ENCODE assay signal across 30 mouse cellular contexts in genomic region chr12:105282091-105282490, GRCm38 (mm10). TPM values are rescaled to one million over a fixed set of nuclear protein-coding genes. Genes with fewer than 3 reads are reported as not detected.
A peak's percentile ranks its signal among the peaks of the same experiment; 100 is the strongest.
DNase-seq lines count a peak whose midpoint lies in the region; ATAC-seq and TF ChIP-seq lines count a peak whose summit lies in the region.
"Had no signal": no experiment of that assay in that cellular context is flagged by ENCODE, and none has a peak within 500 bp of the region (broad histone marks: within the 10 kb centered on the region; RNA-seq: fewer than 3 reads in every experiment).

No protein-coding gene starts in this region.

- ATAC-seq in hindbrain, embryonic 14.5 days (ENCODE audit: low FRiP score): no peak
- no peak for ATAC-seq in midbrain, postnatal 0 days (ENCODE audit: low FRiP score)
- no peak for ATAC-seq in intestine, embryonic 15.5 days
- ATAC-seq: forebrain, embryonic 15.5 days; inflammation-experienced regulatory T-cells, adult 6 months; intestine, postnatal 0 days; Patski had no signal

- H3K4me3 ChIP-seq in hindbrain, embryonic 14.5 days (replicated peaks; ENCODE audit: low read length): no peak overlapping the region
- no peak overlapping the region for H3K4me3 ChIP-seq in hindbrain, embryonic 10.5 days
- H3K4me3 ChIP-seq in midbrain, postnatal 0 days (ENCODE audit: low read depth, low read length): no peak overlapping the region
- H3K4me3 ChIP-seq in midbrain, embryonic 10.5 days: no peak overlapping the region
- no peak overlapping the region for H3K4me3 ChIP-seq in intestine, embryonic 15.5 days (replicated peaks)
- H3K4me3 ChIP-seq: forebrain, embryonic 10.5 days; forebrain, embryonic 15.5 days; heart, embryonic 12.5 days; heart, embryonic 15.5 days; hindbrain, embryonic 15.5 days had no signal

- H3K4me1 ChIP-seq in hindbrain, embryonic 14.5 days (replicated peaks; ENCODE audit: control insufficient read depth, insufficient read depth, low read length): no peaks in the 10 kb centered on the region; the same call in 1 of the 2 replicates
- H3K4me1 ChIP-seq in hindbrain, embryonic 10.5 days (replicated peaks): peaks cover 31% of the 10 kb centered on the region
- no peaks in the 10 kb centered on the region for H3K4me1 ChIP-seq in midbrain, postnatal 0 days (ENCODE audit: insufficient read depth, low read length)
- H3K4me1 ChIP-seq in midbrain, embryonic 10.5 days: peaks cover 23% of the 10 kb centered on the region
- no peaks in the 10 kb centered on the region for H3K4me1 ChIP-seq in intestine, embryonic 15.5 days (replicated peaks)
- H3K4me1 ChIP-seq: forebrain, embryonic 15.5 days; heart, embryonic 12.5 days; heart, embryonic 15.5 days had no signal

- no peak for TF ChIP-seq CTCF in midbrain, postnatal 0 days (IDR thresholded peaks at IDR 0.05)

- H3K36me3 ChIP-seq in hindbrain, embryonic 14.5 days (replicated peaks; ENCODE audit: control insufficient read depth, insufficient read depth): no peaks in the 10 kb centered on the region
- no peaks in the 10 kb centered on the region for H3K36me3 ChIP-seq in hindbrain, embryonic 10.5 days
- H3K36me3 ChIP-seq in midbrain, postnatal 0 days (ENCODE audit: insufficient read depth, low read length): no peaks in the 10 kb centered on the region
- no peaks in the 10 kb centered on the region for H3K36me3 ChIP-seq in midbrain, embryonic 10.5 days
- no peaks in the 10 kb centered on the region for H3K36me3 ChIP-seq in intestine, embryonic 15.5 days
- H3K36me3 ChIP-seq: forebrain, embryonic 10.5 days; forebrain, embryonic 15.5 days; heart, embryonic 12.5 days; heart, embryonic 15.5 days; hindbrain, embryonic 15.5 days had no signal

- H3K27ac ChIP-seq in hindbrain, embryonic 14.5 days: no peak overlapping the region
- no peak overlapping the region for H3K27ac ChIP-seq in hindbrain, embryonic 10.5 days
- H3K27ac ChIP-seq in midbrain, postnatal 0 days (ENCODE audit: low read depth, low read length): no peak overlapping the region
- no peak overlapping the region for H3K27ac ChIP-seq in midbrain, embryonic 10.5 days (replicated peaks)
- no peak overlapping the region for H3K27ac ChIP-seq in intestine, embryonic 15.5 days
- H3K27ac ChIP-seq: forebrain, embryonic 10.5 days; forebrain, embryonic 15.5 days; heart, embryonic 15.5 days; hindbrain, embryonic 15.5 days had no signal

- no peak overlapping the region for H3K9ac ChIP-seq in hindbrain, embryonic 14.5 days
- H3K9ac ChIP-seq in midbrain, postnatal 0 days (replicated peaks; ENCODE audit: low read length, poor library complexity, severe bottlenecking): no peak overlapping the region
- H3K9ac ChIP-seq in intestine, embryonic 15.5 days: no peak overlapping the region
- H3K9ac ChIP-seq: forebrain, embryonic 15.5 days; heart, embryonic 12.5 days; heart, embryonic 15.5 days; hindbrain, embryonic 15.5 days had no signal

- WGBS in hindbrain, embryonic 14.5 days: 32% methylated on average over 7 of the region's 7 CpGs
- WGBS in hindbrain, embryonic 10.5 days: 63% methylated on average over 7 of the region's 7 CpGs
- WGBS in midbrain, postnatal 0 days: 27% methylated on average over 7 of the region's 7 CpGs
- WGBS in midbrain, embryonic 10.5 days: 70% methylated on average over 7 of the region's 7 CpGs
- 46% methylated on average over 7 of the region's 7 CpGs for WGBS in intestine, embryonic 15.5 days

- peak; percentile 43 for DNase-seq in cerebellum, postnatal 10 days
- DNase-seq in cerebellum, postnatal 25 days: no peak
- peak; percentile 36 for DNase-seq in hindbrain, embryonic 14.5 days (ENCODE audit: low spot score)
- no peak for DNase-seq in hindbrain, embryonic 10.5 days (ENCODE audit: low spot score)
- DNase-seq in midbrain, postnatal 0 days (ENCODE audit: low spot score): peak; percentile 56
- no peak for DNase-seq in midbrain, embryonic 10.5 days (ENCODE audit: low spot score)
- peak; percentile 35 for DNase-seq in retina, postnatal 1 day
- DNase-seq: adrenal gland, postnatal 10 days; adrenal gland, postnatal 36 days; cerebellum, adult 11 months; cerebellum, adult 2 months; cerebellum, adult 9-11 months; gastrocnemius, postnatal 25 days; heart, adult 18-20 months; heart, postnatal 10 days; heart, postnatal 36 days had no signal

- H3K27me3 ChIP-seq in hindbrain, embryonic 14.5 days (ENCODE audit: control insufficient read depth, insufficient read depth, low read length): no peaks in the 10 kb centered on the region
- H3K27me3 ChIP-seq in hindbrain, embryonic 10.5 days (ENCODE audit: insufficient read depth, poor library complexity, severe bottlenecking): no peaks in the 10 kb centered on the region
- H3K27me3 ChIP-seq in midbrain, postnatal 0 days (ENCODE audit: insufficient read depth, low read length): peaks cover 4% of the 10 kb centered on the region; the same call in 1 of the 2 replicates
- H3K27me3 ChIP-seq in midbrain, embryonic 10.5 days (ENCODE audit: low read depth, poor library complexity, severe bottlenecking): no peaks in the 10 kb centered on the region
- 0 out of 2 replicates have a peak, but pooled peaks cover 5% of the 10 kb centered on the region for H3K27me3 ChIP-seq in intestine, embryonic 15.5 days (replicated peaks)
- H3K27me3 ChIP-seq: forebrain, embryonic 15.5 days; hindbrain, embryonic 15.5 days had no signal

- H3K9me3 ChIP-seq in hindbrain, embryonic 14.5 days (ENCODE audit: control insufficient read depth, low read length): no peaks in the 10 kb centered on the region
- 0 out of 2 replicates have a peak, but pooled peaks cover 6% of the 10 kb centered on the region for H3K9me3 ChIP-seq in hindbrain, embryonic 10.5 days
- no peaks in the 10 kb centered on the region for H3K9me3 ChIP-seq in midbrain, postnatal 0 days (ENCODE audit: low read length)
- peaks cover 3% of the 10 kb centered on the region; the same call in 1 of the 2 replicates for H3K9me3 ChIP-seq in midbrain, embryonic 10.5 days (replicated peaks)
- no peaks in the 10 kb centered on the region for H3K9me3 ChIP-seq in intestine, embryonic 15.5 days
- H3K9me3 ChIP-seq: forebrain, embryonic 10.5 days; forebrain, embryonic 15.5 days; heart, embryonic 15.5 days; hindbrain, embryonic 15.5 days had no signal

- H3K4me2 ChIP-seq in hindbrain, embryonic 14.5 days (replicated peaks): no peak overlapping the region
- H3K4me2 ChIP-seq in midbrain, postnatal 0 days (ENCODE audit: low read depth, low read length, poor library complexity, severe bottlenecking): no peak overlapping the region
- no peak overlapping the region for H3K4me2 ChIP-seq in intestine, embryonic 15.5 days (replicated peaks)
- H3K4me2 ChIP-seq: forebrain, embryonic 15.5 days; heart, embryonic 12.5 days; heart, embryonic 15.5 days; hindbrain, embryonic 15.5 days had no signal

RNA-seq across cellular contexts. Expression of gene Tunar, which starts 51.6 kb away (rescaled TPM):
- 20.3 and 25.9 TPM in 2 replicates for polyA plus RNA-seq in hindbrain, embryonic 14.5 days (2014; fragmentation: Nextera tagmentation; extraction: Ambion mirVana)
- polyA plus RNA-seq in hindbrain, embryonic 10.5 days (2016; fragmentation: Nextera tagmentation; extraction: Ambion mirVana): 0.31 and 0.67 TPM in 2 replicates
- 29.1 and 34.7 TPM in 2 replicates for total RNA-seq in midbrain, postnatal 0 days (2014; rRNA removed)
- polyA plus RNA-seq in midbrain, postnatal 0 days (2015; fragmentation: Nextera tagmentation; extraction: Ambion mirVana): 22.7 and 22.8 TPM in 2 replicates
- 0.16 and 0.42 TPM in 2 replicates for polyA plus RNA-seq in midbrain, embryonic 10.5 days (2016; fragmentation: Nextera tagmentation; extraction: Ambion mirVana)
- 0.06 and 0.21 TPM in 2 replicates for polyA plus RNA-seq in intestine, embryonic 15.5 days (2015; fragmentation: Nextera tagmentation; extraction: Ambion mirVana)
- total RNA-seq: gastrocnemius, adult 8-10 months; gastrocnemius, postnatal 25 days; heart, adult 18-20 months; heart, postnatal 36 days had no signal
- polyA plus RNA-seq: gonadal fat pad, adult 2 months; heart, embryonic 15.5 days; inflammation-experienced regulatory T-cells, adult 6 months; Patski had no signal

RNA-seq across cellular contexts. Expression of gene Tcl1, which starts 59.5 kb away (rescaled TPM):
- polyA plus RNA-seq in hindbrain, embryonic 14.5 days (2014; fragmentation: Nextera tagmentation; extraction: Ambion mirVana): not detected in 2 replicates
- not detected in 2 replicates for polyA plus RNA-seq in hindbrain, embryonic 10.5 days (2016; fragmentation: Nextera tagmentation; extraction: Ambion mirVana)
- total RNA-seq in midbrain, postnatal 0 days (2014; rRNA removed): not detected in 2 replicates
- polyA plus RNA-seq in midbrain, postnatal 0 days (2015; fragmentation: Nextera tagmentation; extraction: Ambion mirVana): not detected in 2 replicates
- not detected in 2 replicates for polyA plus RNA-seq in midbrain, embryonic 10.5 days (2016; fragmentation: Nextera tagmentation; extraction: Ambion mirVana)
- not detected in 2 replicates for polyA plus RNA-seq in intestine, embryonic 15.5 days (2015; fragmentation: Nextera tagmentation; extraction: Ambion mirVana)
- total RNA-seq: adrenal gland, adult 18-20 months; adrenal gland, postnatal 36 days; gastrocnemius, adult 8-10 months; gastrocnemius, postnatal 25 days; heart, adult 18-20 months; heart, postnatal 10 days; heart, postnatal 36 days had no signal
- polyA plus RNA-seq: cerebellum, adult 2 months; embryonic facial prominence, embryonic 11.5 days; embryonic facial prominence, embryonic 14.5 days; forebrain, embryonic 10.5 days; forebrain, embryonic 15.5 days; gonadal fat pad, adult 2 months; heart, embryonic 12.5 days; heart, embryonic 15.5 days; hindbrain, embryonic 15.5 days; inflammation-experienced regulatory T-cells, adult 6 months; intestine, postnatal 0 days; Patski had no signal

Comparison
In these comparisons a context has a peak if more than half of its experiments do, and no peak if none do; other contexts are left out.
1. DNase-seq: peak in cerebellum, postnatal 10 days (2 of 2), hindbrain, embryonic 14.5 days (single experiment), midbrain, postnatal 0 days (single experiment) and retina, postnatal 1 day (single experiment); none in cerebellum, postnatal 25 days (0 of 2), hindbrain, embryonic 10.5 days (single experiment) and midbrain, embryonic 10.5 days (single experiment).
2. RNA of gene Tunar, which starts 51.6 kb away (polyA plus RNA-seq): 22.7 to 22.8 TPM in midbrain, postnatal 0 days and 20.3 to 25.9 TPM in hindbrain, embryonic 14.5 days; 0.31 to 0.67 TPM in hindbrain, embryonic 10.5 days, 0.06 to 0.21 TPM in intestine, embryonic 15.5 days and 0.16 to 0.42 TPM in midbrain, embryonic 10.5 days; every median in the first group is over 10 times any median in the second.